Comparison of ENCODE assay signal across 8 mouse cellular contexts in the genomic region with DNA sequence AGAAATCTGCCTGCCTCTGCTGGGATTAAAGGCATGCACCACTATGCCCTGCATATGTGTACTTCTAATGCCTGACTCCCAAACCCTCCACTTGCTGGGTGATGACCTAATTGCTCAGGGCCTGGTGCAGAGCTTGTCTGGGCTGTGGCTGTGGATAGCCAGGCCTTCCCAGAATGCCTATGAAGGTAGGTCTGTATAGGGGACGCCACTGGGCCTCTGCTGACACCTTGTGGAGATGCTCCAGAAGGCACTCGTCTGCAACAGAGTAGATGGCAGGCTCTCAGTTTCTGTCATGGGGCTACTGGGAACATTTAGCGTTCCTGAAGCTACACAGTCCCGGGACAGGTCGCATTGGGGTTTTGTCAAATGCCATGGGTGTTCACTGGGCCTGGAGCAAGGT.
DNase-seq lines count a peak whose midpoint lies in the region; ATAC-seq and TF ChIP-seq lines count a peak whose summit lies in the region.

No protein-coding gene starts in this region.

- DNase-seq in 416B (ENCODE audit: low read depth) = peak; percentile 66
- DNase-seq in midbrain, postnatal 0 days (ENCODE audit: low spot score) = peak; percentile 84
- DNase-seq in spleen, postnatal 14 days (ENCODE audit: low spot score in 2 of 2) = peak; percentile 49 to 66

- no peak overlapping the region for H3K4me3 ChIP-seq in bone marrow, adult 2 months (replicated peaks; ENCODE audit: control insufficient read depth, low read depth, low read length)
- no peak overlapping the region for H3K4me3 ChIP-seq in embryonic facial prominence, embryonic 15.5 days (replicated peaks)
- H3K4me3 ChIP-seq in heart, embryonic 11.5 days (ENCODE audit: low read depth, low read length) = no peak overlapping the region
- no peak overlapping the region for H3K4me3 ChIP-seq in kidney, embryonic 14.5 days (ENCODE audit: low read length)
- no peak overlapping the region for H3K4me3 ChIP-seq in limb, embryonic 13.5 days
- no peak overlapping the region for H3K4me3 ChIP-seq in midbrain, postnatal 0 days (ENCODE audit: low read depth, low read length)

- H3K9ac ChIP-seq in embryonic facial prominence, embryonic 15.5 days = no peak overlapping the region
- H3K9ac ChIP-seq in heart, embryonic 11.5 days (ENCODE audit: low read depth, low read length) = no peak overlapping the region
- H3K9ac ChIP-seq in kidney, embryonic 14.5 days (ENCODE audit: low read depth, low read length) = no peak overlapping the region
- H3K9ac ChIP-seq in limb, embryonic 13.5 days = no peak overlapping the region
- no peak overlapping the region for H3K9ac ChIP-seq in midbrain, postnatal 0 days (replicated peaks; ENCODE audit: low read length, poor library complexity, severe bottlenecking)

- no peaks in the 10 kb centered on the region for H3K4me1 ChIP-seq in bone marrow, adult 2 months (ENCODE audit: control insufficient read depth, insufficient read depth, low read length)
- H3K4me1 ChIP-seq in embryonic facial prominence, embryonic 15.5 days = peaks cover 17% of the 10 kb centered on the region
- H3K4me1 ChIP-seq in heart, embryonic 11.5 days (ENCODE audit: control insufficient read depth, insufficient read depth, low read length) = peaks cover 12% of the 10 kb centered on the region
- H3K4me1 ChIP-seq in kidney, embryonic 14.5 days (ENCODE audit: control insufficient read depth, insufficient read depth, low read length) = no peaks in the 10 kb centered on the region
- peaks cover 17% of the 10 kb centered on the region for H3K4me1 ChIP-seq in limb, embryonic 13.5 days
- no peaks in the 10 kb centered on the region for H3K4me1 ChIP-seq in midbrain, postnatal 0 days (ENCODE audit: insufficient read depth, low read length)

- no peak overlapping the region for H3K27ac ChIP-seq in bone marrow, adult 2 months (ENCODE audit: control insufficient read depth, insufficient read depth, low read depth, low read length, poor library complexity)
- no peak overlapping the region for H3K27ac ChIP-seq in embryonic facial prominence, embryonic 15.5 days (replicated peaks)
- no peak overlapping the region for H3K27ac ChIP-seq in heart, embryonic 11.5 days (ENCODE audit: low read depth, low read length)
- no peak overlapping the region for H3K27ac ChIP-seq in kidney, embryonic 14.5 days (ENCODE audit: low read depth, low read length)
- H3K27ac ChIP-seq in limb, embryonic 13.5 days = no peak overlapping the region
- no peak overlapping the region for H3K27ac ChIP-seq in midbrain, postnatal 0 days (ENCODE audit: low read depth, low read length)

- no peak overlapping the region for H3K4me2 ChIP-seq in embryonic facial prominence, embryonic 15.5 days (replicated peaks)
- no peak overlapping the region for H3K4me2 ChIP-seq in heart, embryonic 11.5 days
- H3K4me2 ChIP-seq in kidney, embryonic 14.5 days (replicated peaks; ENCODE audit: low read depth, low read length) = no peak overlapping the region
- H3K4me2 ChIP-seq in limb, embryonic 13.5 days (replicated peaks) = no peak overlapping the region
- H3K4me2 ChIP-seq in midbrain, postnatal 0 days (ENCODE audit: low read depth, low read length, poor library complexity, severe bottlenecking) = no peak overlapping the region

- H3K27me3 ChIP-seq in embryonic facial prominence, embryonic 15.5 days = no peaks in the 10 kb centered on the region
- peaks cover 2% of the 10 kb centered on the region; the same call in 1 of the 2 replicates for H3K27me3 ChIP-seq in heart, embryonic 11.5 days (ENCODE audit: control insufficient read depth, insufficient read depth, low read length)
- no peaks in the 10 kb centered on the region for H3K27me3 ChIP-seq in kidney, embryonic 14.5 days (ENCODE audit: control insufficient read depth, insufficient read depth, low read length)
- no peaks in the 10 kb centered on the region for H3K27me3 ChIP-seq in limb, embryonic 13.5 days
- no peaks in the 10 kb centered on the region for H3K27me3 ChIP-seq in midbrain, postnatal 0 days (ENCODE audit: insufficient read depth, low read length)

- no peaks in the 10 kb centered on the region for H3K36me3 ChIP-seq in embryonic facial prominence, embryonic 15.5 days
- no peaks in the 10 kb centered on the region for H3K36me3 ChIP-seq in heart, embryonic 11.5 days (ENCODE audit: control insufficient read depth, insufficient read depth, low read length)
- H3K36me3 ChIP-seq in kidney, embryonic 14.5 days (ENCODE audit: control insufficient read depth, insufficient read depth, low read length) = no peaks in the 10 kb centered on the region
- no peaks in the 10 kb centered on the region for H3K36me3 ChIP-seq in limb, embryonic 13.5 days
- H3K36me3 ChIP-seq in midbrain, postnatal 0 days (ENCODE audit: insufficient read depth, low read length) = no peaks in the 10 kb centered on the region

- no peak for TF ChIP-seq POLR2A in bone marrow, adult 2 months (IDR thresholded peaks at IDR 0.05; ENCODE audit: borderline replicate concordance, control insufficient read depth, low read depth, low read length)

- TF ChIP-seq CTCF in bone marrow, adult 2 months (IDR thresholded peaks at IDR 0.05; ENCODE audit: control insufficient read depth, insufficient read depth, low read length) = peak; percentile 88
- peak; percentile 97 for TF ChIP-seq CTCF in midbrain, postnatal 0 days (IDR thresholded peaks at IDR 0.05)

- WGBS in bone marrow, adult 2 months = 8% methylated on average over 5 of the region's 5 CpGs
- 11% methylated on average over 5 of the region's 5 CpGs for WGBS in embryonic facial prominence, embryonic 15.5 days
- 13% methylated on average over 5 of the region's 5 CpGs for WGBS in heart, embryonic 11.5 days (ENCODE audit: insufficient replicate concordance)
- WGBS in kidney, embryonic 14.5 days = 11% methylated on average over 5 of the region's 5 CpGs
- 17% methylated on average over 5 of the region's 5 CpGs for WGBS in limb, embryonic 13.5 days
- 10% methylated on average over 5 of the region's 5 CpGs for WGBS in midbrain, postnatal 0 days

- H3K9me3 ChIP-seq in embryonic facial prominence, embryonic 15.5 days (replicated peaks) = no peaks in the 10 kb centered on the region
- H3K9me3 ChIP-seq in heart, embryonic 11.5 days (replicated peaks; ENCODE audit: control insufficient read depth, low read length) = no peaks in the 10 kb centered on the region
- no peaks in the 10 kb centered on the region for H3K9me3 ChIP-seq in kidney, embryonic 14.5 days (ENCODE audit: control insufficient read depth, low read length)
- H3K9me3 ChIP-seq in limb, embryonic 13.5 days = no peaks in the 10 kb centered on the region
- H3K9me3 ChIP-seq in midbrain, postnatal 0 days (ENCODE audit: low read length) = no peaks in the 10 kb centered on the region

- peak; percentile 63; the same call in 1 of the 2 replicates for ATAC-seq in embryonic facial prominence, embryonic 15.5 days (ENCODE audit: insufficient number of reproducible peaks, low FRiP score, low TSS enrichment, low read depth)
- peak; percentile 74; the same call in 1 of the 2 replicates for ATAC-seq in heart, embryonic 11.5 days (replicated peaks; ENCODE audit: insufficient number of reproducible peaks, low FRiP score, low TSS enrichment)
- ATAC-seq in kidney, embryonic 14.5 days (ENCODE audit: low FRiP score, low TSS enrichment) = peak; percentile 88
- ATAC-seq in limb, embryonic 13.5 days (ENCODE audit: low FRiP score, low read depth) = peak; percentile 86
- peak; percentile 88 for ATAC-seq in midbrain, postnatal 0 days (ENCODE audit: low FRiP score)
